Mouse (Mus musculus) myocyte (in vitro differentiated cells): ENCODE measurements around the gene Slc5a10.

Source experiments
- CEBPB ChIP-seq: IDR thresholded peaks from 2 replicates; pipeline ENCODE4 v1.6.1; 2011; ENCODE audit warnings: mild to moderate bottlenecking, moderate library complexity; ENCODE audit not compliant: poor library complexity, insufficient read depth, severe bottlenecking
- E2F4 ChIP-seq: IDR thresholded peaks from one replicate; pipeline ENCODE4 v1.6.1; 2011; ENCODE audit warnings: mild to moderate bottlenecking, control low read depth, moderate library complexity; ENCODE audit not compliant: insufficient read depth
- MAX ChIP-seq: IDR thresholded peaks from one replicate; pipeline ENCODE4 v1.6.1; 2011; ENCODE audit warnings: low read depth, mild to moderate bottlenecking, control low read depth
- MYOD1 ChIP-seq, 3 experiments: IDR thresholded peaks; one replicate each; pipeline ENCODE4 v1.6.1; 2011; ENCODE audit warnings: control low read depth in 2 of 3, low read depth in 2 of 3, mild to moderate bottlenecking in 2 of 3, moderate library complexity in 1 of 3; ENCODE audit not compliant: insufficient read length in 2 of 3, control insufficient read depth in 1 of 3
- MYOG ChIP-seq, 3 experiments: IDR thresholded peaks; one replicate each; pipeline ENCODE4 v1.6.1; 2011; ENCODE audit warnings: control low read depth in 2 of 3, low read depth in 2 of 3, mild to moderate bottlenecking in 2 of 3; ENCODE audit not compliant: insufficient read length in 2 of 3, control insufficient read depth in 1 of 3, insufficient read depth in 1 of 3
- POLR2A ChIP-seq: IDR thresholded peaks from one replicate; pipeline ENCODE4 v1.6.1; 2011; ENCODE audit warnings: low read depth, mild to moderate bottlenecking, control low read depth, moderate library complexity; ENCODE audit not compliant: insufficient read length
- POLR2AphosphoS2 ChIP-seq: IDR thresholded peaks from one replicate; pipeline ENCODE4 v1.6.1; 2011; ENCODE audit warnings: low read depth, control low read depth; ENCODE audit not compliant: insufficient read length
- REST ChIP-seq: IDR thresholded peaks from one replicate; pipeline ENCODE4 v1.6.1; 2011; ENCODE audit warnings: mild to moderate bottlenecking, control low read depth, moderate library complexity; ENCODE audit not compliant: insufficient read depth, insufficient read length
- SRF ChIP-seq: IDR thresholded peaks from one replicate; pipeline ENCODE4 v1.6.1; 2011; ENCODE audit warnings: low read depth; ENCODE audit not compliant: control insufficient read depth, insufficient read length
- USF1 ChIP-seq: IDR thresholded peaks from one replicate; pipeline ENCODE4 v1.6.1; 2011; ENCODE audit warnings: low read depth, mild to moderate bottlenecking, control low read depth, moderate library complexity

- no peak for TF ChIP-seq POLR2A
- TF ChIP-seq MYOG (IDR thresholded peaks at IDR 0.05; ENCODE audit: control insufficient read depth in 1 of 3, insufficient read depth in 1 of 3, insufficient read length in 2 of 3, low read depth in 2 of 3) = no peak
- TF ChIP-seq REST = no peak
- no peak for TF ChIP-seq USF1
- no peak for TF ChIP-seq CEBPB
- no peak for TF ChIP-seq MAX
- TF ChIP-seq MYOD1 (IDR thresholded peaks at IDR 0.05; ENCODE audit: control insufficient read depth in 1 of 3, insufficient read length in 2 of 3, low read depth in 2 of 3) = no peak
- TF ChIP-seq SRF = no peak
- TF ChIP-seq POLR2AphosphoS2 = no peak
- TF ChIP-seq E2F4 = no peak
Measured at GRCm38 (mm10) chr11:61677709-61678108, 42.9 kb downstream of the Slc5a10 start.
